Mouse (Mus musculus): ENCODE results near the gene Cyp2b13.
"Not testable (repeated sequence)": the region's sequence is repeated elsewhere in the genome, so short reads cannot be mapped to it uniquely, and the experiment has no call there.

Gene Cyp2b13

DNA sequence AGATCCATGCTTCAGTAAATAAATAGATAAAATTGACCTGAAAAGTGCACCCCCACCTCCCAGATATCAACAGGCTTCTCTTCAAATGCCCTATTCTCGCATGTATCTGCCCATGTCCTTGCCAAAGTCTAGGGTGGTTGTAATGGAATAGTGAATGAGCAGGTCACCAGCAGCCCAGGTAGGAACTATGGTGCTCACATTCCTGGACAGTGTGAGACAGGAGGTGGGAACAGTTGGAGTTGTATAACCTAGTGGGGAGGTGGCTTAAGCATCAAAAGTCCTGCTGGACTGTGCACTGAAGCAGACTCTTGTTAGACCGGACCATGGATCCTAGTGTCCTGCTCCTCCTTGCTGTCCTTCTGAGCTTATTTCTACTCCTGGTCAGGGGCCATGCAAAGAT lies at the start of gene Cyp2b13:
Cyp2b13 (plus strand) TSS at position 301 of the 400 bp plus-strand sequence.
- DNase-seq (ENCODE audit: low read depth, low spot score), result not testable (repeated sequence)

DNA sequence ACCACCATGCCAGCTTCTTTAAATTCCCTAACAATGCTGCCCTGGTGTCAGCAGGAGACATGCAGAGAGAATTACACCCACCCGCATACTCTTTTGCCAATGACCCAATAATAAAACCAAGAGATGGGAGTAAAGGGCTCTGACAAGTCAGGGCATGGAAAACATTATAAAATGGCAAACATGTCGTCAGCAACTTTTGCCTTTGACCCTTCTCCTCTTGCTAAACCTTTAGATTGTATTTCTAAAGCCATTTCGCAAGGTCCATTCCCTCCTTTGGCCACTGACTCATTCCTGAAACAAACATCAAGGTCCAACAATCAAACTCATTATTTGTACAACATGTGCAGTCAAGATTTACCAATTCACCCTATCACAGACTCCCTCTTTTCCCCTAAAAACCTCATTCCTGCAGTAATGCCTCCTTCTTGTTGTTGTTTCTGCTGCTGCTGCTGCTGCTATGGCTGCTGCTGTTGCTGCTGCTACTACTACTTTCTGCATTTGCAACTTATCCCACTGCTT lies 41.4 kb upstream of the Cyp2b13 start:
- DNase-seq (ENCODE audit: low read depth, low spot score), result not testable (repeated sequence)

DNA sequence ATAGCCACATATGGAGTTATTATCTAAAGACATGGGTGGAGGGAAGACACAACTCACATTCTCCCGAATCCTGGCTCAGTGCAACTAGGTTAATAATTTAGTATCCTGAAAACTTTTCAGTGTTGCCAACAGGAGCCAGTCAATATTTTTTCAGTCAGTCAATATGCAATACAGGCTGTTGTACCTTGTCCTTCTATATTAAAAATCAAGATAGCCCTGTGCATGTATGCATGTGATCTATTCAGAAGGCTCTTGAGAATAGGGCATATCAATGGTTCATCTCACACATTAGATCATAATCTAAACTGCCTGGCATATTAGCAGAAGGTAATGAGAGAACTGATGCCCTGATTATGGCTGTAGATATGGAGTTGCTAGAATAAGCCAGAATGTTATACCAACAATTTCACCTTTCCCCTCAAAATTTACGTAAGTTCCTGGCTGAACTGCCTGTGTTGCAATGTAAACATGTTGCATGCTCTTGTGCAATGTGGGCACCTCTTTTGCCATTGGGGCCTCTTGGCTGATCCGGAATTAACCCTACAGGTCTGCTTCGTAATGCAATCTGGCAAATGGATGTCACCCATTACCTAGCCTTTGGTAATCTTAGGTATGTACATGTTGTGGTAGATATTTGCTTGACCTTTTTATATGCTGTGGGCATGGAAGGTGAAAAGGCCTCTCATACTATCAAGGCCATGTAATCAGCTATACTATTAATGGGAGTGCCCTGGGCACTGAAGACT lies 6.2 kb upstream of the Cyp2b13 start:
- DNase-seq (ENCODE audit: low read depth, low spot score), result not testable (repeated sequence)

DNA sequence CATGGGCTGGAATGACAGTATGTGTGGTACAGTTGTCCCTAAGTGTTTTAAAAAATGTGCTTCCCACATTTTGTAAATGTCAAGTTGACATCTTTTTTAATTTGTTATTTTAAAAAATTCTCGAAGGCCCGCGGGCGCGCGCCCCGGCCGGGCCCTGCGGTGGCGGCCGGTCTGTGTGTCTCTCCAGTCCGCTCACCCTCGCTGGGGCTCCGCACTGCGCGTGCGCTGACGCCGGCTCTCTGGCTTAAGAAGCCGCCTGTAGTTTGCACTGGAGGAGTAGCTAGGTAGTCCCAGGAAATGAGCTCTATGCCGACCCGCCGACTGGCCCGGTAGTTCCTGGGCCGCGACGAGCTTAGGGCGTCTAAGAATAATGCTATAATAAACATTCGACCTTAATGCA lies 10.4 kb downstream of the Cyp2b13 start:
- not testable (repeated sequence) for DNase-seq (ENCODE audit: low read depth, low spot score)

DNA sequence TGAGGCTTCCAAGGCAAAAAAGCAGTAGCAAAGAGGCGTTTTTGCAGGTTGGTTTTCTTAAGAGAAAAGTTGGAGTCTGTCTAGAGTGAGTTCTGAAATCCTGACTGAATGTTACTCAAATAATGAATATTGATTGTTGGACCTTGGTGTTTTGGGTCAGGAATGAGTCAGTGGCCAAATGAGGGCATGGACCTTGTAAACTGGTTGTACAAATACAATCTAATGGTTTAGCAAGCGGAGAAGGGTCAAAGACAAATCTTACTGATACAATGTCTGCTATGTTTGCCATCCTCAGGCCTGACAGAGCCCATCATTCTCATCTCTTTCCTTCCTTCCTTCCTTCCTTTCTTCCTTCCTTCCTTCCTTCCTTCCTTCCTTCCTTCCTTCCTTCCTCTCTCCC lies 21.3 kb downstream of the Cyp2b13 start:
- no peak for DNase-seq (ENCODE audit: low read depth, low spot score)

DNA sequence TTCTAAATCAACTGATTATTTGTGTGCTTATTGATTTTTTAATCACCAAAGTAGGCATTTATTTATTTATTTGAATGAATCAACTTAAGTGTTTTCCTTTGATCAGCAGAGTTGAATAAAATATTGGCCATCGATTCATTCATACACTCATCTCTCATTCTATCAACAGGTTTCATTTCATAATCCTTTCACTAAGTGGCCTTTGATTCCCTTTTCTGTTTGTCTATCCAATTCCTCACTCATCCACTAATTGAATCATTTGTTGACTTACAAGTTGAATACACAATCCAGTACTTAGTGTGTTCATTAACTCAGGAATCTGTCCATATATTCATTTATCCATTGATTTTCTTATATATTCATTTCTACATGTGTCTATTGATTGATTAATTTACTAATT lies 26.1 kb downstream of the Cyp2b13 start:
- DNase-seq (ENCODE audit: low read depth, low spot score), result no peak

DNA sequence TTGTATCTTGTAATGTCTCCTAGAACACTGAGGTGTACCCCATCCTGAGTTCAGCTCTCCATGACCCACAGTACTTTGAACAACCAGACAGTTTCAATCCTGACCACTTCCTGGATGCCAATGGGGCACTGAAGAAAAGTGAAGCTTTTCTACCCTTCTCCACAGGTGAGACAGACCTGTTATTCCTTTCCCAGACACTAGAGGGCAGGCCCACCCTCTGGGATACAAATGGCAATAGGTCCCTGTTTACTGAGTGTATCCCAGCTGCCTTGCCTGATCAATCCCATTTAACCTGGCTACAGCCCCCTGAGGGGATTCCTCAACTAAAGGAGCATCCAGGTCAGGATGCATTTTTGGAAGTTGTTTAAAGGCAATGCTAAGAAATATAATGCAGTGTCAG lies 27.3 kb downstream of the Cyp2b13 start:
- not testable (repeated sequence) for DNase-seq (ENCODE audit: low read depth, low spot score)

DNA sequence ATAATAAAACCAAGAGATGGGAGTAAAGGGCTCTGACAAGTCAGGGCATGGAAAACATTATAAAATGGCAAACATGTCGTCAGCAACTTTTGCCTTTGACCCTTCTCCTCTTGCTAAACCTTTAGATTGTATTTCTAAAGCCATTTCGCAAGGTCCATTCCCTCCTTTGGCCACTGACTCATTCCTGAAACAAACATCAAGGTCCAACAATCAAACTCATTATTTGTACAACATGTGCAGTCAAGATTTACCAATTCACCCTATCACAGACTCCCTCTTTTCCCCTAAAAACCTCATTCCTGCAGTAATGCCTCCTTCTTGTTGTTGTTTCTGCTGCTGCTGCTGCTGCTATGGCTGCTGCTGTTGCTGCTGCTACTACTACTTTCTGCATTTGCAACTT lies 78.3 kb downstream of the Cyp2b13 start:
- not testable (repeated sequence) for DNase-seq (ENCODE audit: low read depth, low spot score)

DNA sequence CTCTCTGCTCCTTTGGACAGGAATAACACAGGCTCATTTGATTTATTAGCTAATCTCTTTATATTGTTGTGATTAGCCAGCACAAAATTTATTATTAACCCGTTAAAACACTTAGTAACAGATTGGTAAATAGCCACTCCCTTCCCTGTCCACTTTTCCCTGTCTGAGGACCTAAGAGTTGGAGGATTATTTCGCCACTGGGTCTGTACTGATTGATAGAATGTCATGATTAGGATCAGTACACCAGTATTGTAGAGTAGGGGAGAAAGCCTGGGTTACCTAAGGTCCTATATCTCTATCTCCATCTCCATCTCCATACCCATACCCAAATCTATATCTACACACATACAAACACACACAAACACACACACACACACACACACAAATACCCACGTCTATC lies 82.4 kb downstream of the Cyp2b13 start:
- DNase-seq (ENCODE audit: low read depth, low spot score), result not testable (repeated sequence)

Data from embryo, embryonic 11.5 days (tissue).